Mouse (Mus musculus) brain, embryonic 14.5 days (tissue): ENCODE data around the gene Yipf3. TPM values are rescaled to one million over a fixed set of nuclear protein-coding genes. Genes with fewer than 3 reads are reported as not detected.
A peak's percentile ranks its signal among the peaks of the same experiment; 100 is the strongest.

Experiments
- DNase-seq: peaks from one replicate; pipeline ENCODE4 v3.0.0-alpha.2; 2011; ENCODE audit warnings: low read depth
- CTCF ChIP-seq: fragments of 200-500 bp; IDR thresholded peaks from 2 replicates; pipeline ENCODE4 v1.5.1; 2012; ENCODE audit warnings: inconsistent platforms, mild to moderate bottlenecking, moderate library complexity, borderline replicate concordance; ENCODE audit not compliant: insufficient read depth, insufficient read length; ENCODE audit errors: extremely low read depth
- POLR2A ChIP-seq: fragments of 200-500 bp; IDR thresholded peaks from 2 replicates; pipeline ENCODE4 v1.6.1; 2012; ENCODE audit warnings: mild to moderate bottlenecking, inconsistent platforms, borderline replicate concordance; ENCODE audit not compliant: poor library complexity, insufficient read depth, insufficient read length, severe bottlenecking; ENCODE audit errors: extremely low read depth
- polyA plus RNA-seq: library from polyadenylated mRNA; depleted of rRNA; stranded (reverse); fragments of >200 nt; gene quantifications from 2 replicates; pipeline ENCODE4 v1.2.3, GENCODE M21; 2012

Yipf3 gene
- polyA plus RNA-seq, 1 experiment, result 84.0 TPM

- no peak for DNase-seq
- TF ChIP-seq POLR2A (no peak), CTCF (no peak)
Measured at GRCm38 (mm10) chr17:46239516-46240114, 8.3 kb upstream of the Yipf3 start.

GRCm38 (mm10) chr17:46241471-46241870, 6.4 kb upstream of the Yipf3 start:
- TF ChIP-seq POLR2A (no peak), CTCF (no peak)
- no peak for DNase-seq

GRCm38 (mm10) chr17:46242274-46242673, 5.6 kb upstream of the Yipf3 start:
- DNase-seq, result no peak
- no peak for TF ChIP-seq CTCF
- TF ChIP-seq POLR2A, result no peak

GRCm38 (mm10) chr17:46242993-46243392, 4.9 kb upstream of the Yipf3 start:
- no peak for DNase-seq
- TF ChIP-seq CTCF (no peak), POLR2A (no peak)

- TF ChIP-seq CTCF (no peak), POLR2A (no peak)
Measured at GRCm38 (mm10) chr17:46243624-46244023, 4.3 kb upstream of the Yipf3 start.

GRCm38 (mm10) chr17:46244579-46244978, 3.3 kb upstream of the Yipf3 start:
- TF ChIP-seq POLR2A (no peak), CTCF (no peak)
- DNase-seq, result no peak

More at GRCm38 (mm10) chr17:46243624-46244023, 4.3 kb upstream of the Yipf3 start:
- DNase-seq, result no peak

- TF ChIP-seq CTCF (no peak), POLR2A (no peak)
- no peak for DNase-seq
Measured at GRCm38 (mm10) chr17:46248189-46248522, 276 bp downstream of the Yipf3 start.

- no peak for DNase-seq
- no peak for TF ChIP-seq CTCF
- TF ChIP-seq POLR2A, result no peak
Measured at GRCm38 (mm10) chr17:46251174-46251573, 3.3 kb downstream of the Yipf3 start.

GRCm38 (mm10) chr17:46252571-46253451, 4.9 kb downstream of the Yipf3 start:
- peak; percentile 55; the same call in 1 of the 2 replicates for TF ChIP-seq CTCF
- TF ChIP-seq POLR2A, result no peak
- peak; percentile 57 for DNase-seq

- peak; percentile 96 for DNase-seq
- peak; percentile 62 for TF ChIP-seq POLR2A
- TF ChIP-seq CTCF, result no peak
Measured at GRCm38 (mm10) chr17:46253452-46254084, 5.7 kb downstream of the Yipf3 start, which contains the start of gene Lrrc73. TSS of gene Lrrc73 (plus strand) at chr17:46253531.

- DNase-seq, result peak; percentile 44
- TF ChIP-seq CTCF (no peak), POLR2A (no peak)
Measured at GRCm38 (mm10) chr17:46254106-46254505, 6.2 kb downstream of the Yipf3 start.

- DNase-seq, result no peak
- TF ChIP-seq POLR2A (no peak), CTCF (no peak)
Measured at GRCm38 (mm10) chr17:46255147-46255546, 7.3 kb downstream of the Yipf3 start.
